Comparison of ENCODE assay signal across 1 mouse cellular context in the genomic region with DNA sequence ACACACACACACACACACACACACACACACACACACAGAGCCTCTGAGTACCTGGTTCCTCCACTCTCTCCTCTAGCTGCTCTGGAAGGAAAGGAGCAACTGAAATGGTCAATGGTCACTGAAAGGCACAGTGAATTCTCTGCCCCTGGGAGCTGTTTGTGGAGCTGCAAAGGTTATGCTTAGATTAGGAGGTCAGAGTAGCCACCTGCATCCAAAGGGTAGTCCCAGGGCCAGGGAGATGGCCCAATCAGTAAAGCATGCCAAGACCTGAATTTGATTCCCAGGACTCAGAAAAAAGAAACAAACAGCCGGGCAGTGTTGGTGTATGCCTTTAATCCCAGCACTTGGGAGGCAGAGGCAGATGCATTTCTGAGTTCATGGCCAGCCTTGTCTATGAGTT.
TF ChIP-seq lines count a peak whose summit lies in the region.

No protein-coding gene starts in this region.

TF ChIP-seq in MEL, 35 proteins besides CTCF, POLR2A, EP300 and RAD21 (continued from another document):
- TF ChIP-seq MAX (IDR thresholded peaks at IDR 0.05; ENCODE audit: low read length), result no peak
- TF ChIP-seq ZKSCAN1 (IDR thresholded peaks at IDR 0.05; ENCODE audit: low read depth, low read length), result no peak
